Mouse (Mus musculus): Measurements from ENCODE around the gene Gcnt4. TPM values are rescaled to one million over a fixed set of nuclear protein-coding genes. Genes with fewer than 3 reads are reported as not detected.

The Gcnt4 gene
- polyA plus RNA-seq, 1 experiment, result 12.0 TPM

DNA sequence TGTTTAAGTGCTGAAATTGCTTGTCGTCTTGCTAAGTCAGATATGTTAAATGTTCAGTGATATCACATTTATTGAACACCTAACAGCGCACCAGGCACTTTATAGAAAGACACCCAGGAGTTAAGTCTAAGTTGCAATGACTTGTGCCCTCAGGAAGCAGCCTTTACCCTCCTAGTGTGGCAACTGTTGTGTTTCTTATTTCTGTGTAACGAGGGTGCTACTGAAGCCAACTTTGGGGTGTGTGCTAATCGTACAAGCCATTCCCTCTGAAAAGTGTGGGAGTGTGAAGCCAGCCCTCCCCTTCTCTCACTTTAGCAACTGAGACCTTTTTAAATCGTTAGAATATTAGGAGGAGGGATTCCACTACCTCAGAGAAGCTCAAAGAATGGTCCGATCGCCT lies 23.2 kb downstream of the Gcnt4 start:
- Histone ChIP-seq H3K27me3 (ENCODE audit: control insufficient read depth, insufficient read depth, low read length) (no peaks in the 10 kb centered on the region), H3K4me1 (ENCODE audit: control insufficient read depth, insufficient read depth, insufficient read length, low read length) (peaks cover 3% of the 10 kb centered on the region; the same call in 1 of the 2 replicates), H3K36me3 (ENCODE audit: control insufficient read depth, insufficient read depth, low read length) (peaks cover 40% of the 10 kb centered on the region), H3K27ac (ENCODE audit: insufficient read depth, low read depth, low read length) (no peak overlapping the region), H3K4me3 (ENCODE audit: low read depth, low read length) (no peak overlapping the region)
- 93% methylated on average over 7 of the region's 7 CpGs for WGBS
- TF ChIP-seq POLR2A (IDR thresholded peaks at IDR 0.05; ENCODE audit: low read depth, low read length), result no peak
- TF ChIP-seq CTCF (IDR thresholded peaks at IDR 0.05; ENCODE audit: extremely low read depth, insufficient read length, insufficient replicate concordance, low read depth, low read length), result no peak

DNA sequence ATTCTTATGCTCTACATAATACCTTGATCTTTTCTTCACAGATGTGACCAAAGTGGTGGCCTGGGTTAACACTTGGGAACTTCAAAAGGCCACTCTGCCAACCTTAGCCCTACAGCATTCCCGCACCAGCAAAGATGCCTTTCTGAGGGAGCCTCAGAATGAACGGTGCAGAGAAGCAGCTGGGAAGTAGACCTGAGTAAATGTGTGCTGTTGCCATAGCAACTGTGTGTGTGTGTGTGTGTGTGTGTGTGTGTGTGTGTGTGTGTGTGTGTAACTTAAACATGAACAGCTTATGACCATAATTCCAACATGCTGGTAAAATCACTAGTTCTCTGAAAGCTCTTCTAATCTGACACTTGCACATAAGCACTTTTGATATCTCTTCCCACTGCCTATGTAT lies 27.4 kb downstream of the Gcnt4 start:
- Histone ChIP-seq H3K36me3 (ENCODE audit: control insufficient read depth, insufficient read depth, low read length) (peaks cover 25% of the 10 kb centered on the region), H3K27me3 (ENCODE audit: control insufficient read depth, insufficient read depth, low read length) (no peaks in the 10 kb centered on the region), H3K4me1 (ENCODE audit: control insufficient read depth, insufficient read depth, insufficient read length, low read length) (peaks cover 3% of the 10 kb centered on the region; the same call in 1 of the 2 replicates), H3K4me3 (ENCODE audit: low read depth, low read length) (no peak overlapping the region), H3K27ac (ENCODE audit: insufficient read depth, low read depth, low read length) (no peak overlapping the region)
- WGBS, result 42% methylated on average over 2 of the region's 2 CpGs
- TF ChIP-seq CTCF (IDR thresholded peaks at IDR 0.05; ENCODE audit: extremely low read depth, insufficient read length, insufficient replicate concordance, low read depth, low read length), result no peak
- TF ChIP-seq POLR2A (IDR thresholded peaks at IDR 0.05; ENCODE audit: low read depth, low read length), result no peak

DNA sequence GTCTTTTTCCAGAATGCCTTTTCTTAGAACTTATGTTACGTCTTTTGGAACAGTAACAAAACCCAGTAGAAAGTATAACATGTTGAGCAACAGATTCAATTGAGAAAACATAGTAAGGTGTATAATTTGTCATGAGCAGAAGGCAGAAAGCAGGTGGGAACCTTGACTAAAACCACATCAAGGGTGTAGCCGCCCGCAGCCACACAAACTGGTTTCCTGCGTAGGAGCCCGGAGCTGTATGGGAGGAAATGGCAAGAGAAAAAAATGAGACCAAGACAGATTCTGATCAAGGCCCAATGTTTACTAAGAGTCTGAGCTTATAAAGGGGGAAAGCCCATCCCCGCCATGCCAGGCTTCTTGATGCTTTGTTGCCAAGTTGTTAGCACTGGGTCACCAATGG lies 32.0 kb downstream of the Gcnt4 start:
- no peaks in the 10 kb centered on the region for H3K36me3 ChIP-seq (ENCODE audit: control insufficient read depth, insufficient read depth, low read length)
- WGBS, result 83% methylated on average over 6 of the region's 6 CpGs
- no peak for TF ChIP-seq POLR2A (IDR thresholded peaks at IDR 0.05; ENCODE audit: low read depth, low read length)
- no peak for TF ChIP-seq CTCF (IDR thresholded peaks at IDR 0.05; ENCODE audit: extremely low read depth, insufficient read length, insufficient replicate concordance, low read depth, low read length)
- H3K27ac ChIP-seq (ENCODE audit: insufficient read depth, low read depth, low read length), result no peak overlapping the region
- H3K27me3 ChIP-seq (ENCODE audit: control insufficient read depth, insufficient read depth, low read length), result no peaks in the 10 kb centered on the region
- peaks cover 3% of the 10 kb centered on the region; the same call in 1 of the 2 replicates for H3K4me1 ChIP-seq (ENCODE audit: control insufficient read depth, insufficient read depth, insufficient read length, low read length)
- H3K4me3 ChIP-seq (ENCODE audit: low read depth, low read length), result no peak overlapping the region

DNA sequence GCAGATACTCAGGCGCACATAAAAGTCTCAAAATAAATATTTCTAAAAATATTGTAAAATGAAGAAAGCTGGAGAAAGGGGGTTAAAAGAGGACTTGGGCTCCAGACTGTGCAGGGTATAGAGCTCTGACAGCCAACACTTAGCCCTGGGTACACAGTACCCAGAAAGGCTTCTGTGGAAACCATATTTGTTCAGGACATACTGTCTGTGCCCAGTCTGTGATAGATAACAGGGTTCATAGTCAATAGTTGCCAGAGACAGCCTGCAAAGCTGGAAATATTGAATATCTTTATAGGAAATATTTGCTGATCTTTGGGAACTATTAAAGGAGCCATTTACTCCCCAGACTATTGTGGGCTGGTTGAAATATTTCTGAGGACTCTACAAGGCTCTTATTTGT lies 35.5 kb downstream of the Gcnt4 start:
- H3K36me3 ChIP-seq (ENCODE audit: control insufficient read depth, insufficient read depth, low read length), result no peaks in the 10 kb centered on the region
- WGBS, result 89% methylated on average over 1 of the region's 1 CpGs
- no peak overlapping the region for H3K27ac ChIP-seq (ENCODE audit: insufficient read depth, low read depth, low read length)

DNA sequence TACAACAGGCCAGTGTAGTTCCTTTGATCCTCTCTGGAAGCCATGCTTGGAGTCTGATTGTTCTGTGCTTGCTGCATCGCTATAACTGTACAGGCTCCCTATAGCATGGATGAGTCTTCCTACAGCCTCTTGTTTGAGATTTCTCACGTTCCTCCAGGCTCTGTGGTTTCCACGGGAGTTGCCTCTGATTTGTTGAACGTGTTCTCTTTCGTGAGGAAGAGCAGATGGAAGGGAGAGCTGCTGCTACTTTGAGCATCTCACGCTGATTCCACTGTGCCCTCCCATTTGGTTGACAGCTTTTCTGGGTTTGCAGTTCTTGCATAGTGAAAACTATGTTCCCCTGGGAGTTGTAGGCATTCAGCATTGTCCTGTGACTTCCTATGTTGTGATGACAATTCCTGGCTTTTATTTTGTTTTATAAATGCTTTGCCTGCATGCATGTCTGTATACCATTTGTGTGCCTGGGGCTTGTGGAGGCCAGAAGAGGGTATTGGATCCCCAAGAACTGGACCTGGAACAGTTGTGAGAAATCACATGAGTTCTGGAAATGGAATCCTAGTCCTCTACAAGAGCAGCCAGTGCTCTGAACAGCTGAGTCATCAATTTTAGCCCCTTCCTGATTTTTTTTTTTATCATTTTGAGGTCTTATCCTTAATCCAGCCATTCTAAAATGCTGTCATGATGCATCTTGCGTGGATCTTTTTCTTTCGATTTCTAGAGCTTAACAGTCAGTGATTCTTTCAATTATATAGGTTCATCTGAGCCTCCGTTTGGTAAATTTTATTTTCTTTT lies 37.1 kb downstream of the Gcnt4 start:
- 80% methylated on average over 9 of the region's 9 CpGs for WGBS
- no peak overlapping the region for H3K4me3 ChIP-seq (ENCODE audit: low read depth, low read length)
- no peak overlapping the region for H3K27ac ChIP-seq (ENCODE audit: insufficient read depth, low read depth, low read length)
- TF ChIP-seq POLR2A (IDR thresholded peaks at IDR 0.05; ENCODE audit: low read depth, low read length) (no peak), CTCF (IDR thresholded peaks at IDR 0.05; ENCODE audit: extremely low read depth, insufficient read length, insufficient replicate concordance, low read depth, low read length) (no peak)
- no peaks in the 10 kb centered on the region for H3K36me3 ChIP-seq (ENCODE audit: control insufficient read depth, insufficient read depth, low read length)
- no peaks in the 10 kb centered on the region for H3K4me1 ChIP-seq (ENCODE audit: control insufficient read depth, insufficient read depth, insufficient read length, low read length)
- no peaks in the 10 kb centered on the region for H3K27me3 ChIP-seq (ENCODE audit: control insufficient read depth, insufficient read depth, low read length)

More for the DNA sequence above, 35.5 kb downstream of the Gcnt4 start:
- no peaks in the 10 kb centered on the region for H3K27me3 ChIP-seq (ENCODE audit: control insufficient read depth, insufficient read depth, low read length)
- no peak overlapping the region for H3K4me3 ChIP-seq (ENCODE audit: low read depth, low read length)
- no peaks in the 10 kb centered on the region for H3K4me1 ChIP-seq (ENCODE audit: control insufficient read depth, insufficient read depth, insufficient read length, low read length)
- TF ChIP-seq POLR2A (IDR thresholded peaks at IDR 0.05; ENCODE audit: low read depth, low read length) (no peak), CTCF (IDR thresholded peaks at IDR 0.05; ENCODE audit: extremely low read depth, insufficient read length, insufficient replicate concordance, low read depth, low read length) (no peak)

DNA sequence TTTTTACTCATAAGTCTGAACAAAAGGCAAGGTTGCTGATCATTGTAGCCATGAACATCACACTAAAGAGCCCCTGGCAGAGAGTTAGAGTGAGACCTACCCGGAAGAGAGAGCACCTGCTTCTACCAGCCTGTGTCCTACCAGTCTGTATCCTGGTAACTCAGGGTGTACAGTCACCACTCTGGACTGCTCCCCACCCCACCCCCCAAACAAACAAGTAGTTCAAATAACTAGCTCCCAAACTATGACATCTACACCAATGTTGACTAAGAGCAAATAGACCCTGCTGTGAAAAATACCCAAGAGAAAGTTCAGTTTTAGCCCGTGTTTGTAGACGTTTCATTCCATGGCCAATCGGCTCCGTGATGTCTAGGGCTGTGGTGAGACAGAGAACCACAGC lies 38.3 kb downstream of the Gcnt4 start:
- Histone ChIP-seq H3K36me3 (ENCODE audit: control insufficient read depth, insufficient read depth, low read length) (no peaks in the 10 kb centered on the region), H3K27me3 (ENCODE audit: control insufficient read depth, insufficient read depth, low read length) (no peaks in the 10 kb centered on the region), H3K27ac (ENCODE audit: insufficient read depth, low read depth, low read length) (no peak overlapping the region), H3K4me1 (ENCODE audit: control insufficient read depth, insufficient read depth, insufficient read length, low read length) (no peaks in the 10 kb centered on the region), H3K4me3 (ENCODE audit: low read depth, low read length) (no peak overlapping the region)
- TF ChIP-seq POLR2A (IDR thresholded peaks at IDR 0.05; ENCODE audit: low read depth, low read length), result no peak
- no peak for TF ChIP-seq CTCF (IDR thresholded peaks at IDR 0.05; ENCODE audit: extremely low read depth, insufficient read length, insufficient replicate concordance, low read depth, low read length)
- WGBS, result 42% methylated on average over 5 of the region's 5 CpGs

DNA sequence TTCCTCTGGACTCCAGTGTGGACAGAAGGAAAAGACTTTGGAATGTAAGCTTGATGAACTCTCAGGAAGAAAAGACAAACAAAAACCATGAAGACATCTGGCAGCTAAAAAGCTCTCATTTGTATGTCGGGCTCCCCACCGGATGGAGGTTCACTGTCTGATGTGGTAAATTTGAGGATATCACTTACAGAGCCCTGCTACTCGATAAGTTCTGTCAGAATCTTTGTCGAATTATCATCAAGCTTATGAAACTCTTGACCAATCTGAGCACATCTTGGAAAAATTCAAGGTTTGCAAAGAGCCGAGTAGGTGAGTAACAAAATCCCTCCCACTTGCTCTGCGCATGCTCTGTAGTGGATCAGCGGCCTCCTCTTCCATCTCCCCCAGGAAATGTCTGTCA lies 40.5 kb downstream of the Gcnt4 start:
- no peaks in the 10 kb centered on the region for H3K36me3 ChIP-seq (ENCODE audit: control insufficient read depth, insufficient read depth, low read length)
- no peak overlapping the region for H3K27ac ChIP-seq (ENCODE audit: insufficient read depth, low read depth, low read length)
- 85% methylated on average over 7 of the region's 7 CpGs for WGBS
- TF ChIP-seq CTCF (IDR thresholded peaks at IDR 0.05; ENCODE audit: extremely low read depth, insufficient read length, insufficient replicate concordance, low read depth, low read length) (no peak), POLR2A (IDR thresholded peaks at IDR 0.05; ENCODE audit: low read depth, low read length) (no peak)
- H3K4me3 ChIP-seq (ENCODE audit: low read depth, low read length), result no peak overlapping the region
- no peaks in the 10 kb centered on the region for H3K27me3 ChIP-seq (ENCODE audit: control insufficient read depth, insufficient read depth, low read length)
- H3K4me1 ChIP-seq (ENCODE audit: control insufficient read depth, insufficient read depth, insufficient read length, low read length), result no peaks in the 10 kb centered on the region
